Comparison of ENCODE assay signal across 9 mouse cellular contexts in the genomic region with DNA sequence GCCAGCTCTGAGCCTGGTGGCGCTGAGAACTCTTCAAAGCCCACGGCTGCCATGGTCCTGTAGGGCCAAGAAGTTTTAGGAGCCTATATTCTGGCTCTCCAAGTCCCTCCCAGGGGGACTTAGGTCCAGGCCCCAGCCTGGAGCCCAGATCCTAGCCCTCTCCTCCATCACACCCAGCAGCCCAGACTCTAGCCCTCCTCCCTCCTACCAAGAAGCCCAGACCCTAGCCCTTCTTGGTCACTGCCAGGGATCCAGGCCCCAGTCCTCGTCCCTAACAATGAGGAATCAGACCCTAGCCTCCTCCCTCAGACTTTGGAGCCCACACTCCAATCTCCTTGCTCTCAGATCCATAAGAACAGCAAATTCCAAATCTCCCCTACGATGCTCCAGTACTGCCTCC. TPM values are rescaled to one million over a fixed set of nuclear protein-coding genes. Genes with fewer than 3 reads are reported as not detected.
A peak's percentile ranks its signal among the peaks of the same experiment; 100 is the strongest.
DNase-seq lines count a peak whose midpoint lies in the region; ATAC-seq and TF ChIP-seq lines count a peak whose summit lies in the region.
"Had no signal": no experiment of that assay in that cellular context is flagged by ENCODE, and none has a peak within 500 bp of the region (broad histone marks: within the 10 kb centered on the region; RNA-seq: fewer than 3 reads in every experiment).

No protein-coding gene starts in this region.

- TF ChIP-seq CTCF in intestine, postnatal 0 days (IDR thresholded peaks at IDR 0.05; ENCODE audit: low read depth) = no peak

- peak overlapping the region; percentile 61 for H3K4me3 ChIP-seq in lung, embryonic 16.5 days (ENCODE audit: low read length)
- H3K4me3 ChIP-seq in intestine, postnatal 0 days (ENCODE audit: low read depth, low read length) = peak overlapping the region; percentile 53
- H3K4me3 ChIP-seq in neural tube, embryonic 14.5 days (ENCODE audit: low read depth, low read length) = peak overlapping the region; percentile 55

- peaks cover 10% of the 10 kb centered on the region for H3K36me3 ChIP-seq in lung, embryonic 16.5 days (ENCODE audit: control insufficient read depth, insufficient read depth, low read length)
- peaks cover 24% of the 10 kb centered on the region for H3K36me3 ChIP-seq in intestine, postnatal 0 days (ENCODE audit: control insufficient read depth, insufficient read depth)
- peaks cover 9% of the 10 kb centered on the region; the same call in 1 of the 2 replicates for H3K36me3 ChIP-seq in neural tube, embryonic 14.5 days (ENCODE audit: control insufficient read depth, insufficient read depth, low read length)

- H3K4me2 ChIP-seq in lung, embryonic 16.5 days (ENCODE audit: low read depth, low read length) = peak overlapping the region; percentile 92
- H3K4me2 ChIP-seq in intestine, postnatal 0 days (replicated peaks; ENCODE audit: low read depth) = peak overlapping the region; percentile 75
- peak overlapping the region; percentile 99 for H3K4me2 ChIP-seq in neural tube, embryonic 14.5 days (ENCODE audit: low read depth, low read length)

- peaks cover 17% of the 10 kb centered on the region for H3K4me1 ChIP-seq in lung, embryonic 16.5 days (replicated peaks; ENCODE audit: control insufficient read depth, insufficient read depth, low read length)
- peaks cover 7% of the 10 kb centered on the region for H3K4me1 ChIP-seq in intestine, postnatal 0 days (replicated peaks; ENCODE audit: control insufficient read depth, insufficient read depth, low read length)
- H3K4me1 ChIP-seq in neural tube, embryonic 14.5 days (ENCODE audit: control insufficient read depth, insufficient read depth, low read length) = peaks cover 21% of the 10 kb centered on the region

- H3K9me3 ChIP-seq in lung, embryonic 16.5 days (ENCODE audit: control insufficient read depth, low read length) = no peaks in the 10 kb centered on the region
- H3K9me3 ChIP-seq in intestine, postnatal 0 days (ENCODE audit: control insufficient read depth) = no peaks in the 10 kb centered on the region
- no peaks in the 10 kb centered on the region for H3K9me3 ChIP-seq in neural tube, embryonic 14.5 days (ENCODE audit: control insufficient read depth, low read length)

- 31% methylated on average over 4 of the region's 4 CpGs for WGBS in lung, embryonic 16.5 days
- WGBS in intestine, postnatal 0 days = 31% methylated on average over 4 of the region's 4 CpGs
- WGBS in neural tube, embryonic 14.5 days = 44% methylated on average over 4 of the region's 4 CpGs

- ATAC-seq in lung, embryonic 16.5 days (ENCODE audit: low read depth) = peak; percentile 29; the same call in 1 of the 2 replicates
- ATAC-seq in erythroid progenitor cell, adult 5-6 weeks (replicated peaks; ENCODE audit: low FRiP score, poor library complexity, severe bottlenecking) = peak; percentile 20
- ATAC-seq in intestine, postnatal 0 days = no peak
- ATAC-seq in neural tube, embryonic 14.5 days (ENCODE audit: low read depth) = peak; percentile 42; the same call in 1 of the 2 replicates
- ATAC-seq in inflammation-experienced regulatory T-cells, adult 6 months = no peak

- H3K27ac ChIP-seq in lung, embryonic 16.5 days (ENCODE audit: low read length) = no peak overlapping the region
- H3K27ac ChIP-seq in intestine, postnatal 0 days (ENCODE audit: low read depth, low read length) = no peak overlapping the region
- peak overlapping the region; percentile 75; the same call in 1 of the 2 replicates for H3K27ac ChIP-seq in neural tube, embryonic 14.5 days (ENCODE audit: low read depth, low read length)

- H3K9ac ChIP-seq in lung, embryonic 16.5 days (ENCODE audit: low read length) = peak overlapping the region; percentile 80
- H3K9ac ChIP-seq in intestine, postnatal 0 days (ENCODE audit: low read depth, low read length) = peak overlapping the region; percentile 73
- H3K9ac ChIP-seq in neural tube, embryonic 14.5 days (replicated peaks; ENCODE audit: low read depth, low read length) = peak overlapping the region; percentile 74

- no peaks in the 10 kb centered on the region for H3K27me3 ChIP-seq in lung, embryonic 16.5 days (ENCODE audit: control insufficient read depth, insufficient read depth, low read depth, low read length)
- H3K27me3 ChIP-seq in intestine, postnatal 0 days (replicated peaks; ENCODE audit: control insufficient read depth, insufficient read depth, low read length) = no peaks in the 10 kb centered on the region
- H3K27me3 ChIP-seq in neural tube, embryonic 14.5 days (ENCODE audit: control insufficient read depth, insufficient read depth, low read length) = no peaks in the 10 kb centered on the region

- DNase-seq in lung, postnatal 14 days = no peak
- no peak for DNase-seq in gastrocnemius, postnatal 25 days
- no peak for DNase-seq in kidney, adult 9 months

RNA-seq across cellular contexts. Expression of a gene that starts 0.7 kb away (rescaled TPM):
- 19.1 and 19.9 TPM in 2 replicates for polyA plus RNA-seq in lung, embryonic 16.5 days (2015; fragmentation: Nextera tagmentation; extraction: Ambion mirVana)
- 9.4 and 17.2 TPM in 2 replicates for total RNA-seq in erythroid progenitor cell, adult 5-6 weeks (2015; ENCODE audit: low replicate concordance)
- 10.0 and 10.8 TPM in 2 replicates for total RNA-seq in erythroid progenitor cell, adult 5-6 weeks (2017; ENCODE audit: low replicate concordance)
- 12.2 and 12.8 TPM in 2 replicates for polyA plus RNA-seq in intestine, postnatal 0 days (2015; fragmentation: Nextera tagmentation; extraction: Ambion mirVana)
- 31.7 and 37.7 TPM in 2 replicates for polyA plus RNA-seq in neural tube, embryonic 14.5 days (2014; fragmentation: Nextera tagmentation; extraction: Ambion mirVana)
- 10 to 100 TPM; 11.9 to 17.0 (median 15.0) TPM for polyA plus RNA-seq in inflammation-experienced regulatory T-cells, adult 6 months (2017; shearing (Covaris generic))
- 10 to 100 TPM; 12.8 to 13.6 TPM for total RNA-seq in gastrocnemius, postnatal 25 days (2021)

RNA-seq across cellular contexts. Expression of a gene that starts 0.8 kb away (rescaled TPM):
- 89.6 and 91.0 TPM in 2 replicates for polyA plus RNA-seq in lung, embryonic 16.5 days (2015; fragmentation: Nextera tagmentation; extraction: Ambion mirVana)
- 14.3 and 23.4 TPM in 2 replicates for total RNA-seq in erythroid progenitor cell, adult 5-6 weeks (2015; ENCODE audit: low replicate concordance)
- total RNA-seq in erythroid progenitor cell, adult 5-6 weeks (2017; ENCODE audit: low replicate concordance) = 13.5 and 19.8 TPM in 2 replicates
- 27.8 and 29.8 TPM in 2 replicates for polyA plus RNA-seq in intestine, postnatal 0 days (2015; fragmentation: Nextera tagmentation; extraction: Ambion mirVana)
- polyA plus RNA-seq in neural tube, embryonic 14.5 days (2014; fragmentation: Nextera tagmentation; extraction: Ambion mirVana) = 76.8 and 86.8 TPM in 2 replicates
- polyA plus RNA-seq in inflammation-experienced regulatory T-cells, adult 6 months (2017; shearing (Covaris generic)) = 100 to 1,000 TPM in 1 of 3 experiments, 10 to 100 TPM in 2; 82.2 to 102 (median 91.2) TPM
- total RNA-seq in gastrocnemius, postnatal 25 days (2021) = 10 to 100 TPM; 21.3 to 21.8 TPM

RNA-seq across cellular contexts. Expression of a gene that starts 11.9 kb away (rescaled TPM):
- 502 and 505 TPM in 2 replicates for polyA plus RNA-seq in lung, embryonic 16.5 days (2015; fragmentation: Nextera tagmentation; extraction: Ambion mirVana)
- 127 and 193 TPM in 2 replicates for total RNA-seq in erythroid progenitor cell, adult 5-6 weeks (2015; ENCODE audit: low replicate concordance)
- 80.0 and 93.3 TPM in 2 replicates for total RNA-seq in erythroid progenitor cell, adult 5-6 weeks (2017; ENCODE audit: low replicate concordance)
- polyA plus RNA-seq in intestine, postnatal 0 days (2015; fragmentation: Nextera tagmentation; extraction: Ambion mirVana) = 703 and 717 TPM in 2 replicates
- polyA plus RNA-seq in neural tube, embryonic 14.5 days (2014; fragmentation: Nextera tagmentation; extraction: Ambion mirVana) = 447 and 581 TPM in 2 replicates
- 100 to 1,000 TPM; 608 to 774 (median 726) TPM for polyA plus RNA-seq in inflammation-experienced regulatory T-cells, adult 6 months (2017; shearing (Covaris generic))
- total RNA-seq in gastrocnemius, postnatal 25 days (2021) = 100 to 1,000 TPM; 951 to 953 TPM

RNA-seq across cellular contexts. Expression of a gene that starts 13.1 kb away (rescaled TPM):
- 0.40 TPM in 1 of 2 replicates, not detected in the other for polyA plus RNA-seq in lung, embryonic 16.5 days (2015; fragmentation: Nextera tagmentation; extraction: Ambion mirVana)
- not detected in 2 replicates for total RNA-seq in erythroid progenitor cell, adult 5-6 weeks (2015; ENCODE audit: low replicate concordance)
- total RNA-seq in erythroid progenitor cell, adult 5-6 weeks (2017; ENCODE audit: low replicate concordance) = not detected in 2 replicates
- polyA plus RNA-seq in intestine, postnatal 0 days (2015; fragmentation: Nextera tagmentation; extraction: Ambion mirVana) = 0.08 and 0.13 TPM in 2 replicates
- 0.44 and 0.63 TPM in 2 replicates for polyA plus RNA-seq in neural tube, embryonic 14.5 days (2014; fragmentation: Nextera tagmentation; extraction: Ambion mirVana)
- polyA plus RNA-seq in inflammation-experienced regulatory T-cells, adult 6 months (2017; shearing (Covaris generic)) = not detected
- total RNA-seq in gastrocnemius, postnatal 25 days (2021) = under 1 TPM; 0.15 to 0.56 TPM
- total RNA-seq: common myeloid progenitor, adult 5-6 weeks had no signal

RNA-seq across cellular contexts. Expression of a gene that starts 16.0 kb away (rescaled TPM):
- 52.6 and 66.3 TPM in 2 replicates for polyA plus RNA-seq in lung, embryonic 16.5 days (2015; fragmentation: Nextera tagmentation; extraction: Ambion mirVana)
- total RNA-seq in erythroid progenitor cell, adult 5-6 weeks (2015; ENCODE audit: low replicate concordance) = 109 and 150 TPM in 2 replicates
- total RNA-seq in erythroid progenitor cell, adult 5-6 weeks (2017; ENCODE audit: low replicate concordance) = 47.9 and 91.2 TPM in 2 replicates
- 19.9 and 20.8 TPM in 2 replicates for polyA plus RNA-seq in intestine, postnatal 0 days (2015; fragmentation: Nextera tagmentation; extraction: Ambion mirVana)
- polyA plus RNA-seq in neural tube, embryonic 14.5 days (2014; fragmentation: Nextera tagmentation; extraction: Ambion mirVana) = 40.5 and 47.7 TPM in 2 replicates
- 10 to 100 TPM; 30.0 to 47.0 (median 45.2) TPM for polyA plus RNA-seq in inflammation-experienced regulatory T-cells, adult 6 months (2017; shearing (Covaris generic))
- 10 to 100 TPM; 17.1 to 17.4 TPM for total RNA-seq in gastrocnemius, postnatal 25 days (2021)

Comparison
In these comparisons a context has a peak if more than half of its experiments do, and no peak if none do; other contexts are left out.
1. ATAC-seq: peak in lung, embryonic 16.5 days (single experiment), erythroid progenitor cell, adult 5-6 weeks (single experiment) and neural tube, embryonic 14.5 days (single experiment); none in intestine, postnatal 0 days (single experiment) and inflammation-experienced regulatory T-cells, adult 6 months (single experiment).
2. Peak in every context shown above with its lines, with median percentiles within 50 percentile points of each other: H3K4me2 ChIP-seq, H3K4me3 ChIP-seq and H3K9ac ChIP-seq.